9 mouse cellular contexts compared by ENCODE assay signal in genomic region chr3:152702274-152702843, GRCm38 (mm10). TPM values are rescaled to one million over a fixed set of nuclear protein-coding genes. Genes with fewer than 3 reads are reported as not detected.
DNase-seq lines count a peak whose midpoint lies in the region; ATAC-seq and TF ChIP-seq lines count a peak whose summit lies in the region.
"Had no signal": no experiment of that assay in that cellular context is flagged by ENCODE, and none has a peak within 500 bp of the region (broad histone marks: within the 10 kb centered on the region; RNA-seq: fewer than 3 reads in every experiment).

No protein-coding gene starts in this region.

- ATAC-seq in embryonic facial prominence, embryonic 14.5 days (ENCODE audit: low read depth): no peak
- no peak for ATAC-seq in intestine, postnatal 0 days

- intact Hi-C loops in left cerebral cortex, postnatal 25 days (cut with DNase I): no loop called here

- no peak for DNase-seq in heart, embryonic 10.5 days (ENCODE audit: low spot score)
- no peak for DNase-seq in heart, adult 18-20 months
- peak; percentile 44 for DNase-seq in embryonic facial prominence, embryonic 14.5 days (ENCODE audit: low spot score)
- DNase-seq in layer of hippocampus, adult 9-10 months (ENCODE audit: low spot score): no peak
- DNase-seq in urinary bladder, postnatal 25 days (ENCODE audit: low spot score): no peak
- DNase-seq in left cerebral cortex, postnatal 25 days (ENCODE audit: low spot score in 2 of 2): no peak

- H3K4me1 ChIP-seq in heart, embryonic 10.5 days: peaks cover 6% of the 10 kb centered on the region; the same call in 1 of the 2 replicates
- H3K4me1 ChIP-seq in E14TG2a.4 (replicated peaks; ENCODE audit: low read depth, low read length): peaks cover 12% of the 10 kb centered on the region
- H3K4me1 ChIP-seq in embryonic facial prominence, embryonic 14.5 days (ENCODE audit: control insufficient read depth, insufficient read depth, low read length): no peaks in the 10 kb centered on the region
- no peaks in the 10 kb centered on the region for H3K4me1 ChIP-seq in intestine, postnatal 0 days (replicated peaks; ENCODE audit: control insufficient read depth, insufficient read depth, low read length)

- no peak for TF ChIP-seq CTCF in E14TG2a.4 (conservative IDR thresholded peaks at IDR 0.05; ENCODE audit: low read length)
- TF ChIP-seq CTCF in intestine, postnatal 0 days (IDR thresholded peaks at IDR 0.05; ENCODE audit: low read depth): no peak

- H3K36me3 ChIP-seq in heart, embryonic 10.5 days: no peaks in the 10 kb centered on the region
- no peaks in the 10 kb centered on the region for H3K36me3 ChIP-seq in E14TG2a.4 (ENCODE audit: insufficient read depth, low read length)
- no peaks in the 10 kb centered on the region for H3K36me3 ChIP-seq in embryonic facial prominence, embryonic 14.5 days (ENCODE audit: control insufficient read depth, insufficient read depth, low read length)
- H3K36me3 ChIP-seq in intestine, postnatal 0 days (ENCODE audit: control insufficient read depth, insufficient read depth): no peaks in the 10 kb centered on the region

- WGBS in heart, embryonic 10.5 days: 50% methylated on average over 8 of the region's 8 CpGs
- WGBS in embryonic facial prominence, embryonic 14.5 days: 52% methylated on average over 8 of the region's 8 CpGs
- WGBS in intestine, postnatal 0 days: 60% methylated on average over 8 of the region's 8 CpGs

- H3K4me3 ChIP-seq in heart, embryonic 10.5 days: peak overlapping the region; percentile 37; the same call in 1 of the 2 replicates
- peak overlapping the region; percentile 70 for H3K4me3 ChIP-seq in E14TG2a.4 (replicated peaks; ENCODE audit: low read length)
- H3K4me3 ChIP-seq in embryonic facial prominence, embryonic 14.5 days (ENCODE audit: low read depth, low read length): peak overlapping the region; percentile 16; the same call in 1 of the 2 replicates
- 0 out of 2 replicates have a peak overlapping the region, but pooled peaks have one; percentile 2 for H3K4me3 ChIP-seq in intestine, postnatal 0 days (ENCODE audit: low read depth, low read length)

- H3K9me3 ChIP-seq in heart, embryonic 10.5 days: no peaks in the 10 kb centered on the region
- H3K9me3 ChIP-seq in E14TG2a.4 (ENCODE audit: low read length): no peaks in the 10 kb centered on the region
- H3K9me3 ChIP-seq in embryonic facial prominence, embryonic 14.5 days (ENCODE audit: control insufficient read depth, low read length): no peaks in the 10 kb centered on the region
- no peaks in the 10 kb centered on the region for H3K9me3 ChIP-seq in intestine, postnatal 0 days (ENCODE audit: control insufficient read depth)

- H3K27me3 ChIP-seq in heart, embryonic 10.5 days (ENCODE audit: insufficient read depth, poor library complexity, severe bottlenecking): no peaks in the 10 kb centered on the region
- H3K27me3 ChIP-seq in E14TG2a.4 (ENCODE audit: insufficient read depth, low read length): peaks cover 9% of the 10 kb centered on the region; the same call in 1 of the 2 replicates
- H3K27me3 ChIP-seq in embryonic facial prominence, embryonic 14.5 days (replicated peaks; ENCODE audit: control insufficient read depth, insufficient read depth, low read length): no peaks in the 10 kb centered on the region
- no peaks in the 10 kb centered on the region for H3K27me3 ChIP-seq in intestine, postnatal 0 days (replicated peaks; ENCODE audit: control insufficient read depth, insufficient read depth, low read length)

- no peak overlapping the region for H3K27ac ChIP-seq in heart, embryonic 10.5 days
- H3K27ac ChIP-seq in embryonic facial prominence, embryonic 14.5 days (replicated peaks; ENCODE audit: low read depth, low read length): no peak overlapping the region
- H3K27ac ChIP-seq in intestine, postnatal 0 days (ENCODE audit: low read depth, low read length): no peak overlapping the region

- H3K4me2 ChIP-seq in embryonic facial prominence, embryonic 14.5 days (ENCODE audit: low read depth, low read length): peak overlapping the region; percentile 2; the same call in 1 of the 2 replicates
- H3K4me2 ChIP-seq in intestine, postnatal 0 days (replicated peaks; ENCODE audit: low read depth): no peak overlapping the region; the same call in 1 of the 2 replicates

- no peak overlapping the region for H3K9ac ChIP-seq in embryonic facial prominence, embryonic 14.5 days (ENCODE audit: low read depth, low read length)
- no peak overlapping the region for H3K9ac ChIP-seq in intestine, postnatal 0 days (ENCODE audit: low read depth, low read length)

RNA-seq across cellular contexts. Expression of gene Pigk, which starts 11.5 kb away (rescaled TPM):
- polyA plus RNA-seq in heart, embryonic 10.5 days (2016; fragmentation: Nextera tagmentation; extraction: Ambion mirVana): 39.8 and 47.3 TPM in 2 replicates
- total RNA-seq in heart, adult 18-20 months (2021): 10 to 100 TPM; 23.1 to 29.8 TPM
- 54.2 and 55.8 TPM in 2 replicates for polyA plus RNA-seq in embryonic facial prominence, embryonic 14.5 days (2014; fragmentation: Nextera tagmentation; extraction: Ambion mirVana)
- polyA plus RNA-seq in intestine, postnatal 0 days (2015; fragmentation: Nextera tagmentation; extraction: Ambion mirVana): 33.7 and 35.5 TPM in 2 replicates
- 10 to 100 TPM; 47.4 to 48.1 TPM for total RNA-seq in left cerebral cortex, postnatal 25 days (2021)

RNA-seq across cellular contexts. Expression of gene Ak5, which starts 34.2 kb away (rescaled TPM):
- 1.5 and 3.0 TPM in 2 replicates for polyA plus RNA-seq in heart, embryonic 10.5 days (2016; fragmentation: Nextera tagmentation; extraction: Ambion mirVana)
- total RNA-seq in heart, adult 18-20 months (2021): not detected
- polyA plus RNA-seq in embryonic facial prominence, embryonic 14.5 days (2014; fragmentation: Nextera tagmentation; extraction: Ambion mirVana): 2.9 and 3.1 TPM in 2 replicates
- polyA plus RNA-seq in intestine, postnatal 0 days (2015; fragmentation: Nextera tagmentation; extraction: Ambion mirVana): 0.18 and 0.33 TPM in 2 replicates
- 100 to 1,000 TPM; 137 to 159 TPM for total RNA-seq in left cerebral cortex, postnatal 25 days (2021)
- total RNA-seq: monocyte, adult 5-6 weeks had no signal

Comparison
In these comparisons a context has a peak if more than half of its experiments do, and no peak if none do; other contexts are left out.
1. H3K4me3 ChIP-seq: peak in every context shown above with its lines; median percentile 70 in E14TG2a.4; 37 in heart, embryonic 10.5 days; 16 in embryonic facial prominence, embryonic 14.5 days; 2 in intestine, postnatal 0 days.